Mouse (Mus musculus): ENCODE data around the gene Lmo7.

DNA sequence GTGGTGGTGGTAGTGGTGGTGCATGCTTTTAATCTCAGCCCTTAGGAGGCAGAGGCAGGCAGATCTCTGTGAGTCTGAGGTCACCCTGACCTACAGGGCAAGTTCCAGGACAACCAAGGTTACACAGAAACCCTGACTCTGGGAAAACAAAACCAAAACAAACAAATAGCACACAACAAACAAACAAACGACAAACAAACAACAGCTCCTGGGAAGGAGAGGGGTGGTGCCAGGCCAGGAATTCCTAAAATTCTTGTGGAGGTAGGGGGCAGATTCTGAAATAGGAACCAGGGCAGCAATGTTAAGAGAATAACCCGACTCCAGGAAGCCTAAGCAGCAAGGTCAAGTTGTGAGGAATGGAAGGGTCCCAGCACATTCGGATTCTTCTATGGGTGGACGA lies 7.7 kb downstream of the Lmo7 start:
- TF ChIP-seq POLR2A (IDR thresholded peaks at IDR 0.05; ENCODE audit: borderline replicate concordance, extremely low read depth, low read depth, low read length) (no peak), CTCF (IDR thresholded peaks at IDR 0.05; ENCODE audit: insufficient read depth, low read length) (no peak)
